Mouse (Mus musculus) heart, postnatal 14 days (tissue): ENCODE measurements around the gene Siae. TPM values are rescaled to one million over a fixed set of nuclear protein-coding genes. Genes with fewer than 3 reads are reported as not detected.
A peak's percentile ranks its signal among the peaks of the same experiment; 100 is the strongest.

Experiments
- DNase-seq, 2 experiments: peaks; one replicate each; pipeline ENCODE4 v3.0.0; 2021 to 2022
- intact Hi-C: fragments of 180-260 bp; cut with DNase I; formaldehyde crosslinking; loops from one replicate; pipeline ENCODE4 v1.15.1; 2025
- total RNA-seq, 2 experiments: library from RNA; stranded (reverse); gene quantifications; 2 replicates each; pipeline ENCODE4 v1.2.3; 2021

The Siae gene
- total RNA-seq, 2 experiments from 2014 or later, result 7.8 to 9.1 TPM

- intact Hi-C loops, result no loop called here
- DNase-seq, result peak in 1 of 2 experiments; percentile 15
Measured at GRCm38 (mm10) chr9:37656439-37656881, 101.0 kb downstream of the Siae start.

- intact Hi-C loops, result no loop called here
- DNase-seq, result peak; percentile 84 to 88
Measured at GRCm38 (mm10) chr9:37656931-37657481, 101.5 kb downstream of the Siae start, which contains the start of gene Tbrg1. TSS of gene Tbrg1 (minus strand) at chr9:37657312.

- no peak for DNase-seq
Measured at GRCm38 (mm10) chr9:37659413-37659812, 103.9 kb downstream of the Siae start.

GRCm38 (mm10) chr9:37663210-37663609 is 107.7 kb downstream of the Siae start:
- DNase-seq, result no peak
- intact Hi-C loops, result no loop called here

More at GRCm38 (mm10) chr9:37659413-37659812, 103.9 kb downstream of the Siae start:
- intact Hi-C loops, result no loop called here

- intact Hi-C loops, result no loop called here
- no peak for DNase-seq
Measured at GRCm38 (mm10) chr9:37664604-37665003, 109.1 kb downstream of the Siae start.

GRCm38 (mm10) chr9:37666045-37666444 is 110.5 kb downstream of the Siae start:
- no peak for DNase-seq
- intact Hi-C loops, result no loop called here

GRCm38 (mm10) chr9:37669115-37669514 is 113.6 kb downstream of the Siae start, which contains the start of gene Panx3:
TSS of gene Panx3 (minus strand) at chr9:37669235.
- intact Hi-C loops, result no loop called here
- no peak for DNase-seq

- intact Hi-C loops, result no loop called here
- DNase-seq, result no peak
Measured at GRCm38 (mm10) chr9:37669678-37670077, 114.2 kb downstream of the Siae start.

- no peak for DNase-seq
- intact Hi-C loops, result no loop called here
Measured at GRCm38 (mm10) chr9:37670261-37670660, 114.8 kb downstream of the Siae start.

- no peak for DNase-seq
- intact Hi-C loops, result no loop called here
Measured at GRCm38 (mm10) chr9:37675287-37675686, 119.8 kb downstream of the Siae start.

GRCm38 (mm10) chr9:37681123-37681522 is 125.6 kb downstream of the Siae start:
- DNase-seq, result no peak
- intact Hi-C loops, result no loop called here

- DNase-seq, result no peak
- intact Hi-C loops, result no loop called here
Measured at GRCm38 (mm10) chr9:37687288-37687940, 131.9 kb downstream of the Siae start.

- intact Hi-C loops, result no loop called here
- no peak for DNase-seq
Measured at GRCm38 (mm10) chr9:37687941-37688303, 132.4 kb downstream of the Siae start.

GRCm38 (mm10) chr9:37689970-37690686 is 134.6 kb downstream of the Siae start:
- intact Hi-C loops, result loop anchor here (1.0 kb wide), 1 partner anchor 242 kb away; no protein-coding TSS in a partner anchor
- peak in 1 of 2 experiments; percentile 32 for DNase-seq

Other genes starting within 250 kb of the Siae start
- gene Ccdc15, start 207.3 kb upstream of the Siae start, total RNA-seq, result 1 to 10 TPM; 2.1 to 2.2 TPM
- gene Hepacam, start 188.3 kb upstream of the Siae start, total RNA-seq, result under 1 TPM in 1 of 2 experiments, not detected in 1; 0.07 TPM
- 10 to 100 TPM; 41.0 to 44.1 TPM for gene Robo4, start 153.8 kb upstream of the Siae start, total RNA-seq
- not detected for gene Robo3, start 122.5 kb upstream of the Siae start, total RNA-seq
- gene Msantd2, start 66.4 kb upstream of the Siae start, total RNA-seq, result 10 to 100 TPM; 10.5 to 11.3 TPM
- 100 to 1,000 TPM; 112 to 121 TPM for gene Esam, start 27.6 kb upstream of the Siae start, total RNA-seq
- 10 to 100 TPM in 1 of 2 experiments, 1 to 10 TPM in 1; 7.9 to 11.3 TPM for gene Vsig2, start 16.4 kb upstream of the Siae start, total RNA-seq
- 1 to 10 TPM; 2.4 to 3.9 TPM for gene Nrgn, start 2.8 kb upstream of the Siae start, total RNA-seq
- 1 to 10 TPM; 2.1 to 2.9 TPM for gene Spa17, start 58.0 kb downstream of the Siae start, total RNA-seq
- gene Tbrg1, start 101.6 kb downstream of the Siae start, total RNA-seq, result 10 to 100 TPM; 38.8 to 41.3 TPM
- not detected for gene Panx3, start 113.5 kb downstream of the Siae start, total RNA-seq
- not detected for gene Olfr160, start 160.6 kb downstream of the Siae start, total RNA-seq
- gene Olfr874, start 189.4 kb downstream of the Siae start, total RNA-seq, result not detected
- not detected for gene Olfr875, start 216.2 kb downstream of the Siae start, total RNA-seq
- not detected for gene Olfr876, start 247.3 kb downstream of the Siae start, total RNA-seq